Mouse (Mus musculus): ENCODE results near the gene AI837181.

- no peak for TF ChIP-seq CTCF (IDR thresholded peaks at IDR 0.05; ENCODE audit: extremely low read depth, insufficient read depth, insufficient read length, insufficient replicate concordance)
- TF ChIP-seq POLR2A (IDR thresholded peaks at IDR 0.05; ENCODE audit: low read depth, low read length): no peak
Measured at GRCm38 (mm10) chr19:5390416-5390815, 34.5 kb upstream of the AI837181 start.
